Mouse (Mus musculus): Measurements from ENCODE around the gene Ostf1.

The Ostf1 gene

GRCm38 (mm10) chr19:18631644-18632219, at the start of gene Ostf1, which contains the start of gene Nmrk1:
Gene Ostf1, minus strand, starts transcription at chr19:18631823.
Gene Nmrk1, plus strand, starts transcription at chr19:18631950.
- in situ Hi-C loops (cut with MboI, MseI): no loop called here

GRCm38 (mm10) chr19:18673116-18673515, 41.5 kb upstream of the Ostf1 start:
- in situ Hi-C loops (cut with MboI, MseI): loop anchor here (5.0 kb wide), 1 partner anchor 39 kb away; the partner anchor contains the start of gene D030056L22Rik

- in situ Hi-C loops (cut with MboI, MseI): loop anchor here (5.0 kb wide), 1 partner anchor 40 kb away; the partner anchor contains the start of gene D030056L22Rik
These were observed 40.9 kb upstream of the Ostf1 start for GRCm38 (mm10) chr19:18672498-18672897.

- in situ Hi-C loops (cut with MboI, MseI): loop anchor here (5.0 kb wide), 1 partner anchor 41 kb away; the partner anchor contains the start of gene D030056L22Rik
These were observed 39.6 kb upstream of the Ostf1 start for GRCm38 (mm10) chr19:18671056-18671741.

DNA sequence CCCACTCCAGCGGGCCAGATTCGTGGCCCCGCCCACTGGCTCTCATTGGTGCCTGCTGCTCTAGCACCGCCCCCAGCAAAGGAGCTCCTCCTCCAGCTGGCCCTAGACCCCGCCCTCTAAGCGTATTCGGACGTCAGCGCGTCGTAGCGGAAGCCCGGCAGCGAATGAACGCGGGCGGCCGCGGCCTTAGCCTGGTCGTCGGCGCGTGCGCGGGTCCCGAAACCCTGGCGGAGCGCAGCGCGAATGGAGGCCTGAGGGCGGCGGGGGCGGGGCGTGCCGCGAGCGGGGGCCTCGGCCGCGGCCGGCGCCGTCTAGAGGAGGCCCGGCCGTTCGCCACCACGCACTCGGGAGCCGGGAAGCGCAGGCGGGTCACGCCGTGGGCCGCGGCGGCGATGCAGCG, 39.0 kb upstream of the Ostf1 start, which contains the start of gene Carnmt1:
Gene Carnmt1 (plus strand): TSS at position 157 of the 400 bp plus-strand sequence.
- in situ Hi-C loops (cut with MboI, MseI): loop anchor here (5.0 kb wide), 1 partner anchor 42 kb away; the partner anchor contains the start of gene D030056L22Rik

DNA sequence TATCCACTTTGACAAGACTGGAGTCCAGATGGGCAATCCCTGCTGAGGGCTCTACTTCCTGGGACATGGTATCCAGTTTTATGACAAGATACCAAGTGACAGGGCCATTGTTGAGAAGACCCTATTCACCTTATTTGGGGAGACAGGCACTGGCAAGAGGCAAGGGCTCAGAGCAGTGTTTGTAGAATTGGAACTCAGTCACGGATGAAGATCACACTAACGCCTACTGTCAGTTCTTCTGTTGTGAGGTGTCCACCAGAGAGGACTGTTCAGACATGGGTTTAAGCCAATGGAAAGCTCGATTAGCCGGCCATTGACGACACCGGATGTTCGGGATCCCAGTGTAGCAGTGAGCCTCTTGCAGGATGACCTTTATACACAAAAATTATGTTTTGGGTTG, 37.9 kb upstream of the Ostf1 start:
- in situ Hi-C loops (cut with MboI, MseI): no loop called here

DNA sequence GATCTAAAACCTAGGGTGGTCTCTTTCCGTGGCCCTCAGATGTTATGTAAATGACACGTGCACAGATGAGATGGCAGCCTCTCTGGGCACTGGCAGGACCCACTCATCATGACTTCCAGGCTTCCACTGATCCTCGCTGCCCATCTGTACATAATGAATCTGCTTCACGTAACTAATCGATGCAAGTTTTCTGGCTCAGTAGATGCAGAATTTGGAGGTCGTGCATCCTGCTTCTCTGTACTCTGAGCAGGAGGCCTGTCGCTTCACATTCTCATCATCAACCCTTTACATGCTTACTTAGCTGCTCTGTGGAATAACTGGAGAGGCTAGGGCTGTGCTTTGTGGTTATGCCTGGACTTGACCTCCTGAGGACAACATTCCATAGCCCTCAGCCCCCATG, 35.3 kb upstream of the Ostf1 start:
- in situ Hi-C loops (cut with MboI, MseI): no loop called here

DNA sequence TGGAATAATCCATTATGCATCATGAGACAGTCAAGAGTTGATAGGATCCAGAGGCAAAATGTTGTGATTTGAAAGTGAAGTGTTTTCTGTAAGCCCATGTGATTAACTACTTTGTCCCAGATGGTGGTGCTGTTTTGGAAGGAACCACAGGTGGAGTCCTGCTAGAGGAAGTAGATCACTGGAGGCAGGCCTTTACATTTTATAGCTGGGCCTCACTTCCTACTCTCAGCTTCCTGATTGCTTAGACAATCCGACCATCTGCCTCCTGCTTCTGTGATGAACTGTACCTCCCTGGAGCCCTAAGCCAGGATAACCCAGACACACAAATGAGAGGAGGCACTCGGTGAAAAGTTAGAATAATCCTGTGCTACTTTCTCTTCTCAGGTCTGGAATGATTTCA, 32.3 kb upstream of the Ostf1 start:
- in situ Hi-C loops (cut with MboI, MseI): no loop called here

GRCm38 (mm10) chr19:18661683-18662082, 30.1 kb upstream of the Ostf1 start:
- in situ Hi-C loops (cut with MboI, MseI): no loop called here

GRCm38 (mm10) chr19:18660466-18660865, 28.8 kb upstream of the Ostf1 start:
- in situ Hi-C loops (cut with MboI, MseI): no loop called here

DNA sequence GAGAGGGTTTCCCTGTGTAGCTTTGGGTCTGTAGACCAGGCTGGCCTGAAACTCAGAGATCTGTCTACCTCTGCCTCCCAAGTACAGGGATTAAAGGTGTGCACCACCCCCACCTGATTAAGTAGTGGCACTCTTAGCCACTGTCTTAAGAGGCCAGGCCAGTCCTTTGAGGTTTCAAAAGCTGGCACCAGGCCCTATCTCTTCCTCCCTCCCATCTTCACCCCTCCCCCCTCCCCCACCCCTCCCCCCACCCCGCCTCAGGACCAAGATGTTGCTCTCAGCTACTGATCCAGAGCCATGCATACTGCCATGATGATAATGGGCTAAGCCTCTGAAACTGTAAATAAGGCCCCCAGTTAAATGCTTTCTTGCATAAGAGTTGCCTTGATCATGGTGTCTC, 27.7 kb upstream of the Ostf1 start:
- in situ Hi-C loops (cut with MboI, MseI): no loop called here

GRCm38 (mm10) chr19:18658473-18658872, 26.9 kb upstream of the Ostf1 start:
- in situ Hi-C loops (cut with MboI, MseI): no loop called here

DNA sequence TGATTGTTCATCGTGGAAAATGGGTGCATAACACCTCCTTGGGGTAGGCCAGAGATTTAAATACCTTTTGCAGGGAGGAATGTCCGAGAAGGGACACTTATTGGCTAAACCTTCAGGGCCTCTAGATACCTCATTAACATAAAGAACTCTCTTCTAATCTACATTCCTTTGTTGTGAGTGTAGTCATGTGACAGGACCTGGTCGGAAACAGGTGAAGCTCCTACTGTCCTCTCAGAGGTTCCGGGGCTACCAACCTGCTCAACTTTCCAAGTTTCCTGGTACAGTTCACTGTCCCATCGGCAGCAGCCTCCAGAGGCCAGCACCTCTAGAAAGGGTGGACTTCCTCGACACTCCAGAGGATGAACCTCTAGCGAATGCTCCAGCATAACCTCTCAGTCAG, 24.4 kb upstream of the Ostf1 start:
- in situ Hi-C loops (cut with MboI, MseI): no loop called here

GRCm38 (mm10) chr19:18654984-18655383, 23.4 kb upstream of the Ostf1 start:
- in situ Hi-C loops (cut with MboI, MseI): no loop called here

- in situ Hi-C loops (cut with MboI, MseI): no loop called here
These were observed 22.7 kb upstream of the Ostf1 start for GRCm38 (mm10) chr19:18654330-18654729.

GRCm38 (mm10) chr19:18653058-18653457, 21.4 kb upstream of the Ostf1 start:
- in situ Hi-C loops (cut with MboI, MseI): no loop called here

GRCm38 (mm10) chr19:18652592-18652991, 21.0 kb upstream of the Ostf1 start:
- in situ Hi-C loops (cut with MboI, MseI): no loop called here

DNA sequence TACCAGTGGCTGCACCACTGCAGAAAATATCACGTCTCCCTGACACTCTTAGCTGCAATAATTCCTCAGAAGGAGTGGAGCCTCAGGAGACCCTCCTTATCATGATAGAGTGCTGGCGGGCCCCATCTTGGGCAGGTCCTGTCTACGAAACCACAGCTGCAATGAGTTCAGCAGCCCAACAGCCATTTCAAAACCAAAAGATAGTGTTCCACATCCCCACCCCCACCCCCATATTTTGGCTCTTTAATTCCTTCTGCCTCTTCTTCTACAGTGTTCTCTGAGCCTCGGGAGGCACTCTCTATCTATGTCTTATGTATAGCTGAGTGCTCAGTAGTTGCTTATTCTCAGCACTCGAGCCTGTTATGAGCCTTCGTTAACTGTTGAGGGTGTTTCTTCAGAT, 18.9 kb upstream of the Ostf1 start:
- in situ Hi-C loops (cut with MboI, MseI): no loop called here

DNA sequence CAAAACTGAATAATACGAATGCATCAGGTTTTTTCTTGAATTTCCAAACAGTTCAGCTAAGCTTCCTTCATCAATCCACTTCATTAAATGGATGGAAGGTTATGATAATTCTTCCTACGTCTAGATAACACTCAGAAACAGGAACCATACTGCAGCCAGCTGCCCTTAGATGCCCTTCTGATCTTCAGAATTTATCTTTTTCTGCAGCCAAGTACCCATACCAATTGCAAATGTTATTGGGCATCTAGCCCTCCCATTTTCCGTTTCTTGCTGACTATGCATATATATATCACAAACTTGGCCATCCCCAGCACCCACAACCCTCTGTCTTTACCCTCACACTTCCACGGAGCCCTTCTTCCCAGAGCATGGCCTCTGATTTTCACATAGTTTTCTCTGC, 18.3 kb upstream of the Ostf1 start:
- in situ Hi-C loops (cut with MboI, MseI): no loop called here

DNA sequence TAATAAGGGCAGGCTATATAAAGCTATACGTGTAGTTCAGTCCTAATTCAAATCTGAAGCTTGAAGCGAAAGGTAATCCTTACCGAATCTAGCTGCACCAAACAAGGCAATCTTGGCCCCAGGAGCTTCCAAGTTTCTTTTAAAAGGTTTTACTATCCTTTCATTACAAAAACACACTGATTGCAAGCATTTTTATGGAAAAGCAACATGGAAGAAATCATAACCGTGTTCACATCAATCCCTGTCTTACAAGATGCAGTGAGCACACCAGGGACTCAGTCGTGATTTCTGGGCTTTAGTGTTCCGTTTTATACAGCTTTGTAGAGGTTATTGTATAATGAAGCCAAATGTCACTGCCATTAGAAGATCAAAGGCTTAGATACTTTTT, 16.9 kb upstream of the Ostf1 start:
- in situ Hi-C loops (cut with MboI, MseI): no loop called here

GRCm38 (mm10) chr19:18647775-18648557, 16.3 kb upstream of the Ostf1 start:
- in situ Hi-C loops (cut with MboI, MseI): no loop called here

DNA sequence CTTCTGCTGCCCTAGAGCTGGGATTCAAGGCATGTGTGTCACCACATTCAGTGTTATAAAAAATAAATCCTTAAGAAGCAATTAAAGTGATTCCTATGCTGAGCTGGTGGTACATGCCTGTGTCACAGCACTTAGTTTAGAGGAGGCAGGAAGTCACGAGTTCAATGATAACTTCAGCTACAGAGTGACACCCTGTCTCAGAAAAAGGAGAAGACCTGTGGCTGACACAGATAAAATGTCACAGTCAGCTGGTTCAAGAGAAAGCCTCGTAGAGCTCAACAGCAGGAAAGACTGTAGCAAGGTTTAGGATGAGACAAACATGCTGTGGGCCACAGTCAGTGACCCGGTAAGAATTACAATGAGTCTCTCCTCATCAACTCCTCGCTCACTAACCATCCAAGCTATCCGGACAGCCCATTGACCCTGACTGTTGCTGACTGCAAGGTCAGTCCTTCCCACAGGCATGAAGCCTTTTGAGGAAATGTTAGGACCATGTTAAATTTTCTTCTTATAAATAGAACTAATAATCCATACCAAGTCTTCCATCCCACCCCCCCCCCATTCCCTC, 15.3 kb upstream of the Ostf1 start:
- in situ Hi-C loops (cut with MboI, MseI): no loop called here
